Mouse (Mus musculus): ENCODE data around the gene Secisbp2. TPM values are rescaled to one million over a fixed set of nuclear protein-coding genes. Genes with fewer than 3 reads are reported as not detected.

The Secisbp2 gene
- total and polyA plus RNA-seq, 3 experiments = 19.6 to 27.7 (median 20.0) TPM

- no peak for TF ChIP-seq GATA2 (IDR thresholded peaks at IDR 0.05; ENCODE audit: borderline replicate concordance, low read depth, low read length)
- TF ChIP-seq POLR2AphosphoS5 (IDR thresholded peaks at IDR 0.05; ENCODE audit: insufficient replicate concordance, low read depth, low read length) = no peak
- no peak for TF ChIP-seq TAL1 (conservative IDR thresholded peaks at IDR 0.05; ENCODE audit: low read depth, low read length)
- no peak for TF ChIP-seq GATA1 (IDR thresholded peaks at IDR 0.05; ENCODE audit: borderline replicate concordance, low read length)
- TF ChIP-seq CTCF (IDR thresholded peaks at IDR 0.05; ENCODE audit: low read depth, low read length) = no peak
- Histone ChIP-seq H3K36me3 (replicated peaks) (peaks cover 78% of the 10 kb centered on the region), H3K4me1 (ENCODE audit: insufficient read depth, low read depth, low read length) (peaks cover 43% of the 10 kb centered on the region), H3K9me3 (replicated peaks) (no peaks in the 10 kb centered on the region), H3K4me3 (ENCODE audit: low read depth, low read length) (no peak overlapping the region; the same call in 1 of the 2 replicates), H3K27me3 (ENCODE audit: insufficient read depth, low read length) (no peaks in the 10 kb centered on the region)
- ATAC-seq (ENCODE audit: extremely low read depth, insufficient number of reproducible peaks, low FRiP score, poor library complexity, severe bottlenecking) = no peak
- DNase-seq (ENCODE audit: low spot score) = no peak
Observed at GRCm38 (mm10) chr13:51698318-51698717, 46.8 kb downstream of the Secisbp2 start.

- TF ChIP-seq GATA1 (IDR thresholded peaks at IDR 0.05; ENCODE audit: borderline replicate concordance, low read length) (no peak), GATA2 (IDR thresholded peaks at IDR 0.05; ENCODE audit: borderline replicate concordance, low read depth, low read length) (no peak), POLR2AphosphoS5 (IDR thresholded peaks at IDR 0.05; ENCODE audit: insufficient replicate concordance, low read depth, low read length) (no peak), CTCF (IDR thresholded peaks at IDR 0.05; ENCODE audit: low read depth, low read length) (no peak), TAL1 (conservative IDR thresholded peaks at IDR 0.05; ENCODE audit: low read depth, low read length) (no peak)
- no peaks in the 10 kb centered on the region for H3K27me3 ChIP-seq (ENCODE audit: insufficient read depth, low read length)
- ATAC-seq (ENCODE audit: extremely low read depth, insufficient number of reproducible peaks, low FRiP score, poor library complexity, severe bottlenecking) (no peak), DNase-seq (ENCODE audit: low spot score) (no peak)
- H3K4me1 ChIP-seq (ENCODE audit: insufficient read depth, low read depth, low read length) = peaks cover 28% of the 10 kb centered on the region
- peaks cover 94% of the 10 kb centered on the region for H3K36me3 ChIP-seq (replicated peaks)
- H3K4me3 ChIP-seq (ENCODE audit: low read depth, low read length) = no peak overlapping the region
- no peaks in the 10 kb centered on the region for H3K9me3 ChIP-seq (replicated peaks)
Observed at GRCm38 (mm10) chr13:51703893-51704292, 52.4 kb downstream of the Secisbp2 start.

- Histone ChIP-seq H3K27me3 (ENCODE audit: insufficient read depth, low read length) (no peaks in the 10 kb centered on the region), H3K4me3 (ENCODE audit: low read depth, low read length) (peak overlapping the region; percentile 8; the same call in 1 of the 2 replicates), H3K4me1 (ENCODE audit: insufficient read depth, low read depth, low read length) (peaks cover 26% of the 10 kb centered on the region), H3K9me3 (replicated peaks) (no peaks in the 10 kb centered on the region), H3K36me3 (replicated peaks) (peaks cover 91% of the 10 kb centered on the region)
- TF ChIP-seq TAL1 (conservative IDR thresholded peaks at IDR 0.05; ENCODE audit: low read depth, low read length) (peak; percentile 20; the same call in 1 of the 2 replicates), POLR2AphosphoS5 (IDR thresholded peaks at IDR 0.05; ENCODE audit: insufficient replicate concordance, low read depth, low read length) (no peak)
- DNase-seq (ENCODE audit: low spot score) (peak; percentile 56), ATAC-seq (ENCODE audit: extremely low read depth, insufficient number of reproducible peaks, low FRiP score, poor library complexity, severe bottlenecking) (peak; percentile 35)
Observed at GRCm38 (mm10) chr13:51705882-51706854, 54.7 kb downstream of the Secisbp2 start.

GRCm38 (mm10) chr13:51710738-51711137, 59.2 kb downstream of the Secisbp2 start:
- no peak for ATAC-seq (ENCODE audit: extremely low read depth, insufficient number of reproducible peaks, low FRiP score, poor library complexity, severe bottlenecking)
- Histone ChIP-seq H3K4me1 (ENCODE audit: insufficient read depth, low read depth, low read length) (peaks cover 24% of the 10 kb centered on the region), H3K27me3 (ENCODE audit: insufficient read depth, low read length) (no peaks in the 10 kb centered on the region), H3K36me3 (replicated peaks) (peaks cover 95% of the 10 kb centered on the region), H3K4me3 (ENCODE audit: low read depth, low read length) (no peak overlapping the region), H3K9me3 (replicated peaks) (no peaks in the 10 kb centered on the region)
- DNase-seq (ENCODE audit: low spot score) = no peak
- no peak for TF ChIP-seq POLR2AphosphoS5 (IDR thresholded peaks at IDR 0.05; ENCODE audit: insufficient replicate concordance, low read depth, low read length)
- no peak for TF ChIP-seq GATA1 (IDR thresholded peaks at IDR 0.05; ENCODE audit: borderline replicate concordance, low read length)
- no peak for TF ChIP-seq GATA2 (IDR thresholded peaks at IDR 0.05; ENCODE audit: borderline replicate concordance, low read depth, low read length)
- TF ChIP-seq CTCF (IDR thresholded peaks at IDR 0.05; ENCODE audit: low read depth, low read length) = no peak
- no peak for TF ChIP-seq TAL1 (conservative IDR thresholded peaks at IDR 0.05; ENCODE audit: low read depth, low read length)

DNA sequence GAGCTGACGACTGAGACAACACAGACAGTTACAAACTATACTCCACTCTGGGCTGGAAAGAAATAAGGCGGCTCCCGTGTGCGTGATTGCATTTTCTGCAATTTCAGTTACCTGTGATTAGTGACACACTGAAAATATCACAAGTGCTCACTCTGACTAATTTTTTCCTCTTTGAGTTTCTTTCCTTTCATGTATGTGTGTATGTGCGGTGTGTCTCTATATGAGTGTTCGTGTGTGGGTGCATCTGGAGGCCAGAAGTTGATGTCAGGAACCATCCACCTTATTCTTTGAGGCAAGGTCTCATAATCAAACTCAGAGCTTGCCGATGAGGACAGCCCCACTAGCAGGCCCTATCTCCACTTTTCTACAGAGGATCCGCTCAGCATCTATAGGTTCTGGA, 60.5 kb downstream of the Secisbp2 start:
- H3K4me3 ChIP-seq (ENCODE audit: low read depth, low read length) = no peak overlapping the region
- ATAC-seq (ENCODE audit: extremely low read depth, insufficient number of reproducible peaks, low FRiP score, poor library complexity, severe bottlenecking) = no peak
- H3K27me3 ChIP-seq (ENCODE audit: insufficient read depth, low read length) = no peaks in the 10 kb centered on the region
- H3K9me3 ChIP-seq (replicated peaks) = no peaks in the 10 kb centered on the region
- peaks cover 17% of the 10 kb centered on the region for H3K4me1 ChIP-seq (ENCODE audit: insufficient read depth, low read depth, low read length)
- no peak for DNase-seq (ENCODE audit: low spot score)
- TF ChIP-seq TAL1 (conservative IDR thresholded peaks at IDR 0.05; ENCODE audit: low read depth, low read length) (no peak), GATA2 (IDR thresholded peaks at IDR 0.05; ENCODE audit: borderline replicate concordance, low read depth, low read length) (no peak), CTCF (IDR thresholded peaks at IDR 0.05; ENCODE audit: low read depth, low read length) (no peak)
- H3K36me3 ChIP-seq (replicated peaks) = peaks cover 96% of the 10 kb centered on the region

DNA sequence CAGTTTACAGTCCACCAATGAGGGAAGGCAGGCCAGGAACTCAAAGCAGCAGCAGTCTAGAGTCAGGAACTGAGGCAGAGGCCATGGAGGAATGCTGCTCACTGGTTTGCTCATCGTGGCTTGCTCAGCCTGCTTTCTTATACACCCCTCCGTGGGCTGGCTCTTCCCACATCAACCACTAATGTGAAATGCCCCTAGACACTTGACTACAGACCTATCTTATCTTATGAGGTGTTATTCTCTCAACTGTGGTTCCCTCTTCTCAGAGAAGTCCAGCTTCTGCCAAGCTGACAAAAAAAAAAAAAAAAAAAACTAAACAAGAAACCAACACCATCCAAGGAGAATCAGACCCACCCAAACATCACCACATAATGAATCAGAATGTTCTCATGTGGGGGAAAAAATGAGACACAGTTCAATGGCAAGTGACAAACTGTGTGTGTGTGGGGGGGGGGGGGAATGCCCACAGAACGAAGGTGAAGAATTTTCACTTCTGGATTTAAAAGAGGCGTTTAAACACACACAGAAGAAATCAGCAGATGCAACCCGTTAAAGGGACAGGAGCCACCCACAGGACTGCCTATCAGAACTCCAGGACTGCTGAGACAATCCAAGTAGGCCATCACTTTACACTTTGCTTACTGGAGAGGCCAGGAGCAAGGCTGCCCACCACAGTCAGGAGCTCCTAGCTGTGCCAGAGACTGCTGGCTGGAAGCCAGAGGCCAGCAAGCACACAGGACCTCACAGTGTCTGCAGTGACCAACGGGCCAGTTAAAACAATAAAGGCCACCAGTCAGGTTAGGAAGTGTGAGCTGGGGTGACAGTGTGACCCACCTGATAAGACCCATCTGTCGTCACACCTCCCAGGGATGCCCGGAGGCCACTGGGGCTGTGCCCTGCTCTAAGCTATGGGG, 65.1 kb downstream of the Secisbp2 start:
- Histone ChIP-seq H3K4me1 (ENCODE audit: insufficient read depth, low read depth, low read length) (peaks cover 16% of the 10 kb centered on the region), H3K36me3 (replicated peaks) (peaks cover 94% of the 10 kb centered on the region), H3K27me3 (ENCODE audit: insufficient read depth, low read length) (no peaks in the 10 kb centered on the region), H3K4me3 (ENCODE audit: low read depth, low read length) (no peak overlapping the region), H3K9me3 (replicated peaks) (peaks cover 3% of the 10 kb centered on the region; the same call in 1 of the 2 replicates)
- ATAC-seq (ENCODE audit: extremely low read depth, insufficient number of reproducible peaks, low FRiP score, poor library complexity, severe bottlenecking) (no peak), DNase-seq (ENCODE audit: low spot score) (no peak)
- no peak for TF ChIP-seq POLR2AphosphoS5 (IDR thresholded peaks at IDR 0.05; ENCODE audit: insufficient replicate concordance, low read depth, low read length)
- no peak for TF ChIP-seq TAL1 (conservative IDR thresholded peaks at IDR 0.05; ENCODE audit: low read depth, low read length)
- TF ChIP-seq GATA1 (IDR thresholded peaks at IDR 0.05; ENCODE audit: borderline replicate concordance, low read length) = no peak
- TF ChIP-seq CTCF (IDR thresholded peaks at IDR 0.05; ENCODE audit: low read depth, low read length) = no peak
- no peak for TF ChIP-seq GATA2 (IDR thresholded peaks at IDR 0.05; ENCODE audit: borderline replicate concordance, low read depth, low read length)

All from G1E (cell line).